Mouse (Mus musculus): ENCODE data around the gene Patj. TPM values are rescaled to one million over a fixed set of nuclear protein-coding genes. Genes with fewer than 3 reads are reported as not detected.

The Patj gene
- polyA plus RNA-seq, 1 experiment from 2014 or later, result 12.9 TPM

- ATAC-seq, result no peak
- no peak for TF ChIP-seq CTCF (IDR thresholded peaks at IDR 0.05; ENCODE audit: low read depth)
- no peaks in the 10 kb centered on the region for H3K4me1 ChIP-seq (replicated peaks; ENCODE audit: control insufficient read depth, insufficient read depth, low read length)
These were observed 302.3 kb downstream of the Patj start for GRCm38 (mm10) chr4:98697932-98698331.

GRCm38 (mm10) chr4:98698921-98699320 is 303.3 kb downstream of the Patj start:
- no peak for ATAC-seq
- 54% methylated on average over 3 of the region's 3 CpGs for WGBS
- Histone ChIP-seq H3K36me3 (ENCODE audit: control insufficient read depth, insufficient read depth) (peaks cover 2% of the 10 kb centered on the region; the same call in 1 of the 2 replicates), H3K9me3 (ENCODE audit: control insufficient read depth) (no peaks in the 10 kb centered on the region), H3K9ac (ENCODE audit: low read depth, low read length) (no peak overlapping the region), H3K27ac (ENCODE audit: low read depth, low read length) (no peak overlapping the region), H3K4me3 (ENCODE audit: low read depth, low read length) (no peak overlapping the region), H3K4me1 (replicated peaks; ENCODE audit: control insufficient read depth, insufficient read depth, low read length) (no peaks in the 10 kb centered on the region), H3K27me3 (replicated peaks; ENCODE audit: control insufficient read depth, insufficient read depth, low read length) (no peaks in the 10 kb centered on the region), H3K4me2 (replicated peaks; ENCODE audit: low read depth) (no peak overlapping the region)
- 0 out of 2 replicates have a peak, but pooled peaks have one; percentile 12 for TF ChIP-seq CTCF (IDR thresholded peaks at IDR 0.05; ENCODE audit: low read depth)

More at GRCm38 (mm10) chr4:98697932-98698331, 302.3 kb downstream of the Patj start:
- H3K4me3 ChIP-seq (ENCODE audit: low read depth, low read length), result no peak overlapping the region
- no peaks in the 10 kb centered on the region; the same call in 1 of the 2 replicates for H3K36me3 ChIP-seq (ENCODE audit: control insufficient read depth, insufficient read depth)
- no peak overlapping the region for H3K4me2 ChIP-seq (replicated peaks; ENCODE audit: low read depth)
- no peaks in the 10 kb centered on the region for H3K27me3 ChIP-seq (replicated peaks; ENCODE audit: control insufficient read depth, insufficient read depth, low read length)
- H3K27ac ChIP-seq (ENCODE audit: low read depth, low read length), result no peak overlapping the region
- 83% methylated on average over 4 of the region's 4 CpGs for WGBS
- H3K9ac ChIP-seq (ENCODE audit: low read depth, low read length), result no peak overlapping the region
- H3K9me3 ChIP-seq (ENCODE audit: control insufficient read depth), result no peaks in the 10 kb centered on the region

DNA sequence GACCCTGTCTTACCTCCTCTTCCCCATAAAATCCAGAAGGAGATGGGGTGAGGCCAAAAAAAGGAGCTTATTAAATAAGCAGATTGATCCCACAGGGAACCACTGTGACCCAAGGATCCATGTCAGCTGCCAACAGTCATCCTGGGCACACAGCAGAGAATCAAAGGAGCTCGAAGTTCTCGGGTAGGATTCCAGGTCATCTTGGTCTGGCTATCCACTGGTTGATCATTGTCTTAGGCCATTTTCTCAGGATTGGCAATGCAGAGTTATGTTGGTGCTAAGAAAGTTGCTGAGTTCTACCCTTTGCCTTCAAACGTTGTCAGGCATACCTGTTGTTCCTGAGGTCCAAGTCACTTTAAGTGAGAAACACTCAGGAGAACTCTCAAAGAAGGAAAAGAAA is 304.6 kb downstream of the Patj start:
- no peak for TF ChIP-seq CTCF (IDR thresholded peaks at IDR 0.05; ENCODE audit: low read depth)
- no peak overlapping the region for H3K27ac ChIP-seq (ENCODE audit: low read depth, low read length)
- H3K9ac ChIP-seq (ENCODE audit: low read depth, low read length), result no peak overlapping the region
- H3K36me3 ChIP-seq (ENCODE audit: control insufficient read depth, insufficient read depth), result peaks cover 12% of the 10 kb centered on the region; the same call in 1 of the 2 replicates
- H3K4me1 ChIP-seq (replicated peaks; ENCODE audit: control insufficient read depth, insufficient read depth, low read length), result no peaks in the 10 kb centered on the region
- WGBS, result 90% methylated on average over 3 of the region's 3 CpGs
- H3K4me2 ChIP-seq (replicated peaks; ENCODE audit: low read depth), result no peak overlapping the region
- no peaks in the 10 kb centered on the region for H3K9me3 ChIP-seq (ENCODE audit: control insufficient read depth)
- no peaks in the 10 kb centered on the region for H3K27me3 ChIP-seq (replicated peaks; ENCODE audit: control insufficient read depth, insufficient read depth, low read length)
- ATAC-seq, result no peak
- H3K4me3 ChIP-seq (ENCODE audit: low read depth, low read length), result no peak overlapping the region

DNA sequence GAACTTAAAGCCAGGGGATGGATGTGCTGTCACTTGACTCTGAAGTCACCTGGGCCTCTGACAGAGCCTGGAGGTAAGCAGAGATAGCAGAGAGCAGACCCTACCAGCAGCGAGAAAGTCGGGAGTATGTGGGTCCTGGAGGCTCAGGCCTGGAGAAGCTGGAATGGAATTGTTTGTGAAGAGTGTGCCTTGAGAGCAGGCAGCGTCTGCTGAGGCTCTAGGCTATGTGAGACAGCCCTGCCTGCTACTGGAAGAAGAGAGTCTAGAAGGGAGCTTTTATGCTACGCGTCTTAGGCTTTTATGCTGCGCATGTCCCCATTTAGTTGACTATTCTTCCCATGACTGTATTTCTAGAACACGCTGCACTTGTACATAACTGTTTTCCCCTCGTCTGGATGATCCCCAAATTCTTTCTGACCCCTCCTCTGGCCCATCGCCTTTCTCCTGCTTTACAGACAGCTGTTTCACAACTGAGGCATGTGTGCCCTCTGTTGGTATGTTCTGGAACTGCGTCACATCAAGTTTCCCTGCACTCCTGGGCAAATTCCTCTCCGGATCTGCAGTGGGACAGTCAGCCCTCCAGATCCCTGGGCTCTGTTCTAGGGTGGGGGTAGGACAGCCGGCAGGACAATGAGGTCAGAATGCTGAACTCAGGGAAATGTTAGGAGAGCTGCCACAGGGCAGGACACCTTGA is 306.8 kb downstream of the Patj start:
- 36% methylated on average over 12 of the region's 12 CpGs for whole genome bisulfite sequencing

GRCm38 (mm10) chr4:98710891-98711290 is 315.3 kb downstream of the Patj start:
- no peak for ATAC-seq
- Histone ChIP-seq H3K4me3 (ENCODE audit: low read depth, low read length) (no peak overlapping the region), H3K36me3 (ENCODE audit: control insufficient read depth, insufficient read depth) (peaks cover 6% of the 10 kb centered on the region; the same call in 1 of the 2 replicates), H3K9ac (ENCODE audit: low read depth, low read length) (no peak overlapping the region), H3K27ac (ENCODE audit: low read depth, low read length) (no peak overlapping the region), H3K4me2 (replicated peaks; ENCODE audit: low read depth) (no peak overlapping the region), H3K9me3 (ENCODE audit: control insufficient read depth) (no peaks in the 10 kb centered on the region), H3K27me3 (replicated peaks; ENCODE audit: control insufficient read depth, insufficient read depth, low read length) (no peaks in the 10 kb centered on the region), H3K4me1 (replicated peaks; ENCODE audit: control insufficient read depth, insufficient read depth, low read length) (no peaks in the 10 kb centered on the region)
- WGBS, result 96% methylated on average over 8 of the region's 8 CpGs
- TF ChIP-seq CTCF (IDR thresholded peaks at IDR 0.05; ENCODE audit: low read depth), result no peak

More for the DNA sequence above, 306.8 kb downstream of the Patj start:
- Histone ChIP-seq H3K27ac (ENCODE audit: low read depth, low read length) (no peak overlapping the region), H3K36me3 (ENCODE audit: control insufficient read depth, insufficient read depth) (peaks cover 20% of the 10 kb centered on the region; the same call in 1 of the 2 replicates), H3K4me2 (replicated peaks; ENCODE audit: low read depth) (no peak overlapping the region), H3K9me3 (ENCODE audit: control insufficient read depth) (no peaks in the 10 kb centered on the region), H3K9ac (ENCODE audit: low read depth, low read length) (no peak overlapping the region), H3K4me3 (ENCODE audit: low read depth, low read length) (no peak overlapping the region), H3K4me1 (replicated peaks; ENCODE audit: control insufficient read depth, insufficient read depth, low read length) (no peaks in the 10 kb centered on the region), H3K27me3 (replicated peaks; ENCODE audit: control insufficient read depth, insufficient read depth, low read length) (no peaks in the 10 kb centered on the region)
- TF ChIP-seq CTCF (IDR thresholded peaks at IDR 0.05; ENCODE audit: low read depth), result peak; percentile 93
- ATAC-seq, result no peak; the same call in 1 of the 2 replicates

DNA sequence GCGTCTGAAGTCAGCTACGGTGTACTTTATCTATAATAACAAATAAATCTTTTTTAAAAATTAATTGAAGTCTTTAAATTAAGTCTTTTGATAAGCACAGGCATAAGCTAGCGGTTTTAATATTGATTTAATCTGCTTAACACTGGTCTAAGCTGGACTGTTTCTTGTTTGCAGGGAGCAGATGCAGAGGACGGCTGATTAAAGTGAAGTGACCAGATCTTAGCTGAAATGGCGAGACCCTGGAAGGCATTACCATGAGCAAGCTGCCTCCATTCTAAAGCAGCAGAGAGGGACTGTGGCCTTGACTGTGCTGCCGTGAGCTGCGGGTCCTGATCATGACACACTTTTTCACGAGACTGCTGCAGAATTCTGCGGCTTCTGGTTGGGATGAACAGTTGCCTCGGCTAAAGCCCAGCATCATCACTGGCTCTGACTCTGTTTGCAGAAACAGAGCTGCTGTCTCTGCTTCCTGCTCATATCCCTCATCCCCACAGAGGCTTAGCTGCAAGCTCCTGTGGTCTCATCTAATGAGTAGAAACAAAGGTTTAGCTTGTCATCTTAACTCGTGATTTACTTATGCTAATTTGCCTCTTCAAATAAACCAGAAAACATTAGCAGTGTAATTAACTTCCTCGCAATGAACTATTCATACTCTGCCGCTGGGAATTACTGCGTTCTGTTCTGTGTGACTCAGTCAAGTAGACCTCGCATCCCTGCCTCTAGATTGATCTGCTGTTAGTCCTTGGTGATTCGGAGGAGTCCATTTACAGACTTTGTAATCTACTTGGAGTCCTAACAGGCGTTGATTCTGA is 322.4 kb downstream of the Patj start:
- Histone ChIP-seq H3K27me3 (replicated peaks; ENCODE audit: control insufficient read depth, insufficient read depth, low read length) (no peaks in the 10 kb centered on the region), H3K4me3 (ENCODE audit: low read depth, low read length) (no peak overlapping the region), H3K36me3 (ENCODE audit: control insufficient read depth, insufficient read depth) (peaks cover 4% of the 10 kb centered on the region; the same call in 1 of the 2 replicates), H3K9me3 (ENCODE audit: control insufficient read depth) (no peaks in the 10 kb centered on the region), H3K4me1 (replicated peaks; ENCODE audit: control insufficient read depth, insufficient read depth, low read length) (no peaks in the 10 kb centered on the region), H3K9ac (ENCODE audit: low read depth, low read length) (no peak overlapping the region), H3K4me2 (replicated peaks; ENCODE audit: low read depth) (no peak overlapping the region), H3K27ac (ENCODE audit: low read depth, low read length) (no peak overlapping the region)
- no peak for ATAC-seq
- WGBS, result 85% methylated on average over 17 of the region's 17 CpGs
- no peak for TF ChIP-seq CTCF (IDR thresholded peaks at IDR 0.05; ENCODE audit: low read depth)
